Mouse (Mus musculus): ENCODE measurements at regions not wholly inside any gene's neighbourhood (a gene's known extent, or its start where the extent isn't known, plus 50 kb on each side); places are given as distances from the start of the nearest gene placed in this dataset.
"Not testable (repeated sequence)": the region's sequence is repeated elsewhere in the genome, so short reads cannot be mapped to it uniquely, and the experiment has no call there.

- ATAC-seq, result no peak
Measured at GRCm38 (mm10) chr16:73647201-73647782, 764.3 kb downstream of the Robo2 start.

GRCm38 (mm10) chr16:73613017-73613416 lies 798.6 kb downstream of the Robo2 start:
- ATAC-seq, result no peak

- no peak for ATAC-seq
Measured at GRCm38 (mm10) chr16:73591421-73591820, 820.2 kb downstream of the Robo2 start.

GRCm38 (mm10) chr16:73561216-73561615 lies 850.4 kb downstream of the Robo2 start:
- no peak for ATAC-seq

- no peak for ATAC-seq
Measured at GRCm38 (mm10) chr16:73556940-73557339, 854.7 kb downstream of the Robo2 start.

GRCm38 (mm10) chr16:73543651-73544050 lies 868.0 kb downstream of the Robo2 start:
- ATAC-seq, result no peak

- ATAC-seq, result no peak
Measured at GRCm38 (mm10) chr16:73538040-73538439, 873.6 kb downstream of the Robo2 start.

GRCm38 (mm10) chr16:73537541-73537940 lies 874.1 kb downstream of the Robo2 start:
- ATAC-seq, result no peak

GRCm38 (mm10) chr16:73530191-73530590 lies 881.4 kb downstream of the Robo2 start:
- ATAC-seq, result no peak

- ATAC-seq, result not testable (repeated sequence)
Measured at GRCm38 (mm10) chr16:73522931-73523330, 888.7 kb downstream of the Robo2 start.

GRCm38 (mm10) chr16:73504759-73505158 lies 906.9 kb downstream of the Robo2 start:
- no peak for ATAC-seq

- no peak for ATAC-seq
Measured at GRCm38 (mm10) chr16:73498636-73499208, 912.9 kb downstream of the Robo2 start.

GRCm38 (mm10) chr16:73483214-73483856 lies 928.3 kb downstream of the Robo2 start:
- no peak for ATAC-seq

GRCm38 (mm10) chr16:73482176-73482575 lies 929.4 kb downstream of the Robo2 start:
- no peak for ATAC-seq

GRCm38 (mm10) chr16:73473502-73473901 lies 938.1 kb downstream of the Robo2 start:
- ATAC-seq, result no peak

GRCm38 (mm10) chr16:73471547-73471946 lies 940.1 kb downstream of the Robo2 start:
- no peak for ATAC-seq

GRCm38 (mm10) chr16:73470535-73470934 lies 941.1 kb downstream of the Robo2 start:
- no peak for ATAC-seq

- no peak for ATAC-seq
Measured at GRCm38 (mm10) chr16:73466296-73466695, 945.3 kb downstream of the Robo2 start.

GRCm38 (mm10) chr16:73462516-73462915 lies 949.1 kb downstream of the Robo2 start:
- no peak for ATAC-seq

GRCm38 (mm10) chr16:73450634-73451245 lies 960.9 kb downstream of the Robo2 start:
- no peak for ATAC-seq

- no peak for ATAC-seq
Measured at GRCm38 (mm10) chr16:73449836-73450235, 961.8 kb downstream of the Robo2 start.

GRCm38 (mm10) chr16:73435726-73436125 lies 975.9 kb downstream of the Robo2 start:
- no peak for ATAC-seq

GRCm38 (mm10) chr16:73424851-73425250 lies 986.8 kb downstream of the Robo2 start:
- no peak for ATAC-seq

- ATAC-seq, result no peak
Measured at GRCm38 (mm10) chr16:73424311-73424710, 987.3 kb downstream of the Robo2 start.
